Mouse (Mus musculus) CD4-positive helper T cell, adult 2 months (primary cell): ENCODE results near the gene Ank.
"Not testable (repeated sequence)": the region's sequence is repeated elsewhere in the genome, so short reads cannot be mapped to it uniquely, and the experiment has no call there.

Experiments used
- DNase-seq: peaks from one replicate; pipeline ENCODE4 v3.0.0-alpha.2; 2012; ENCODE audit warnings: low read depth, missing footprints, low spot score

The Ank gene

DNA sequence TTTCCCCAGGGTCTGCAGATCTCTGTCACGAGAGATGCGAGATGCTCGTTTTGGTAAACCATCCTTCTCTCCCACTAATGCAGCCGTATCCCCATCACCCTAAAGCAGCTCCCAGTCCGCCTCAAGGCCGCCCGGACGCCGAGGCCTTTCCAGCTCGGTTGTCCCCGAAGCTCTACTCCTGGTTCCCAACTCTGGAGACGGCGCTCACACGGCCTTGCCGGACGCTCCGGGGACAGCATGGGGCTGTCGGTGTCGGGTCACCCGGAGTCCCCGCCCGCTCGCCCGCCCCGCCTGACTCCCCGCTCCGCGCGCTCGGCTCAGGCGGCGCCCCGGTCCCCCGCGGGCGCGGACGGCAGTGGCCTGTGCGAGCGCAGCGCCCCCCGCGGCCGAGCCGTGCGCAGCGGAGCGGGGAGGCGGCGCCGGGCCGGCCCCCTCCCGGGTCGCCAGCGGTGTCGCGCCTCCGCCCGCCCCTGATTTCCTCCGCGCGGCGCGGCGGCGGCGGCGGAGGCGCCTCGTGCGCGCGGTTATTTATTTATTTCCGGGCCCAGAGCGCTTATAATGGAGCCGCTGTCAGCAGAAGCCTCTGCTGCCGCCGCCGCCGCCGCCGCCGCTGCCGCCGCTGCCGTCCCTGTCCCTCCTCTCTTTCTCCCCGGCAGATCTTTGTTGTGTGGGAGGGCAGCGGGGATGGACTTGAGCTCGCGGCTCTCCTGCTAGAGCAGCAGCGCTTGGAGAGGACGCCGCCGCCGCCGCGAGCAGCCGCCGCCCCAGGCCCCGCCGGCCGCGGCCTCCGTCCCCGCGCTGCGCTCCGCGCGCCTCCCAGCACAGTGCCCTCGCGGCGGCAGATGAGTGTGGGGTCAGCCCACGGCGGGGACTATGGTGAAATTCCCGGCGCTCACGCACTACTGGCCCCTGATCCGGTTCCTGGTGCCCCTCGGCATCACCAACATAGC is at the start of gene Ank:
Gene Ank, plus strand, starts transcription at position 547 of the 950 bp plus-strand sequence.
- DNase-seq = peak; percentile 86

DNA sequence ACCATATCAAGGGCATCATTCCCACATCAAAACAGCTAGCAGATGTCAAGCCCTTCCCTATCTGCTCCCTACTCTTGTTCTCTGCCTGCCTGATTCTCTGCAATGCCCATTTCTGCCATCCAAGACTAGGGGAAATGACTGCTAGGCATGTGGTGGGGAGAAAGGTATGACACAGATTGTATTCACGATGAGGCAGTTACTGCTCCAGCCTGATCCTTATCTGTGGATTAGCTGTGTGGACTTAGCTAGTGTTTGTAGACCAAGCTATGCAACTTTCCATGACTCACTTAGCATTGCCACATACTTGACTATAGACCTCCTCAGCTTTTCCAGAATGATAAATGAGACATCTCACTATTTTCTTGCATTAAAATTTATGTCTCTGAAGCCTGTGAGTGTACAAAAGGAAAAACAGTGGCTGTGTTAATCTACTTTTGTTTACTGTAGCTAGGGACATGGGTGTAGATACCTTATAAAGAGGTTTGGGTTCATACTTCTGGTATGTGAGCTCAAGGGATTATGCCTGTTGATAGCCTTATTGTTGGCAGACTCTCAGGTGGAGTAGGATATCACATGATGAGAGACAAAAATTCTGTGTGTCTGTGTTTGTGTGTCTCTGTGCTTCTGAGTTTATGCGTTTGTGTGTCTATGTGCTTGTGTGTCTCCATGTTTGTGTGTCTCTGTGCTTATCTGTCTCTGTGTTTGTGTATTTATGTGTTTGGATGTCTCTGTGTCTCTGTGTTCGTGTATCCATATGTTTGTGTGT is 47.7 kb upstream of the Ank start:
- no peak for DNase-seq

DNA sequence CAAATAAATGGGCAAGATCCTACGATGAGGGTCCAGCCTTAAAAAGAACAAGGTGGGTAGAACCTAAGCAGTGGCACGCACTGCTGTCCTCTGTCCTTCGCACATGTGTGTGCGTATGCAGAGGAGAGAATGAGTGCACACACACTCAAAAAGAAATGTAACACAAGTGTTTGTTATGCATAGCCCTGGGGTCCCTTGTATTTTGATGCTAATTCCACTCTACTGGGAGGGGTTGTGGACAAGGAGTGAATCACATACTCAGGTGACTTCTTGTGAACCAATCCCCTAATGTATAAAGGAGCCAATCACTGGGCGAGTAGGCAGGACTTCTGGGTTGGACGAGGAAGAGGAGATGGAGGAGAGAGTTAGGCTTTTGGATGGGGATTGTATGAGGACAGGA is 44.9 kb upstream of the Ank start:
- no peak for DNase-seq

DNA sequence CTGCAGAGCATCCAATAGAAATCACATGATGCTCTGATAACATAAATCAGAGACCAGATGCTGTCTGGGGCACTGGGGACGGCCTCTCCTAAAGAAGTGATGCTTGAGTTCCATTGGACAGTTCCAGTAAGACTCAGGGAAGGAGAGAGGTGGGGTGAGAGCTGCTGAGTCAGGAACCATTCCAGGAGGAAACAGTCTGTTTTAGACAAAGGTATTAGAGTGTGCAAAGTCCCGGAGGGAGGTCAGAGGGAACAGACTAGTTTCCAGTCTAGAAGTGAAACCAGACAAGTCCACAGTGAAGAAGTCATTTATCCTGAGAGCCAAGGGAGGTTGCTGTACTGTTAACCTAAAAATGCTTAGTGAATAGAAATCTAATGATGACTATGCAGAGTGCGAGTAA is 38.9 kb upstream of the Ank start:
- DNase-seq = no peak

DNA sequence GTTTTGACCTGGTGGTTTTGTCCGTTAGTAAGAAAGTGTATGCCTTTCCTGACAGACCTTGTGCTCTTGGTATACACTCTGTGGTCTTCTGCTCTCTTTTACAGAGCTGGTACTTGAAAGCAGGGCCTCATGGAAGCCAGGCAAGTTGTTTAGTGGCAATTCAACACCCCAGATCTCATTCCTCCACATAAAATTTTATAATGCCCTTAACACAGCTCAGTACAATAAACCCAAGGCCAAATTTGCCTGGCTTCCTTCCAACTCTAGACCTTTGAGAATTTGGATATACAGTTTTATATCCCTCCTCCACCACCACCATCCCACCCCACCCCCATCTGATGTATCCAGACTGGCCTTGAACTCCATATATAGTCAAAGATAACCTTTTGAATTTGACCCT is 36.2 kb upstream of the Ank start:
- DNase-seq = no peak

GRCm38 (mm10) chr15:27432851-27433615 is 33.4 kb upstream of the Ank start:
- DNase-seq = no peak

DNA sequence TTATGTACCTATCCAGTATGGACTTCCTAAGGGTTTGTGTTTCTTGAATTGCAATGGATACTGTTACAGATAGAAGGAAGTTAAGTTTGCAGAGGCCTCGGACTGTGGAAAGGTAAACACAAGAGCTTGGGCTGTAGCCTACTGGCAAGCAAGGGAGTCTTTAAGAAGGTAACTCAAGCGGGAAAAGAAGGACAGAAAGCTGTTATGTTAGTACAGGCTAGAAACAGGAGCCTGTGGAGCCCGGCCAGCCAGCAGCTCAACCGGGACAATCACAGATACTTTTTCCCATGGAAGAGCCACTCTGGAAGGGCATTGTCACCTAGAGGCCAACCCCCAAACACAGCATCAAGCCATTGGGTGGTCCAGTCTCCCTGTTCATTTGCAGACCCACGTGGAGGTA is 31.1 kb upstream of the Ank start:
- DNase-seq = no peak

DNA sequence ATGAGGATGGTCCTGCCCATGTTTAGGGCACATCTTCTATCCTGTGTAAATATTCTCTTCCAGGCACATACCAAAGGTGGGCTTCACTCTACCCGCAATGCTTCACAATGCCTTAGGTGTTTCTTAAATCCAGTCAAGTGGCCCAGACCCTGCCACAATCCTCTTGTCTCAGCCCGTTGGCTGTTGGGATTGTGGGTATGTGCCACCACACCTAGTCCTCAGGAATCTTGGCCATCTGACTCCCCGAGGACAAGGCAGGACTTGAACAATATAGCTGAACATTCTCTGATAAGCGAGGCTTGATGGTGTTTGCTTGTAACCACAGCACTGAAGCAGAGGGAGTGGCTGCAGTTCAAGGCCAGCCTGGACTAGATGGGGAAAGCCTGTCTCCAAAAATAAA is 30.3 kb upstream of the Ank start:
- DNase-seq = no peak

GRCm38 (mm10) chr15:27441053-27441452 is 25.4 kb upstream of the Ank start:
- DNase-seq = no peak

DNA sequence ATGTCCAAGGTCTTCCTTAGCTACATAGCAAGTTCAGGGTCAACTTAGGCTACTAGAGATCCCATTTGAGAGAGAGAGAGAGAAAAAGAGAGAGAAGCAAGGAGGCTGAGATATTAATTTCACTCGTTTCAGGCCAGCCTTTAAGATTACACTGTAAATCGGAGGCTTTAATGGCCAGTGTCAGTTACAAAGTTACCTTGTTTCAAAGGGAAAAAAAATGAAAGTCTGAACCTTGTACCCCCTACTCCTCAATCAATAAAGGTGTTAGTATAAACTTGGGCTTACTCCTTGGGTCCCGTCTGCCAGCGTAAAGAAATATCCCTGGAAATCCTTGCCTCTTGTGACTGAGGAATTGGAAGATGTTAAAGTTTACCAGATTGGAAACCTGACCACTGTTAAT is 24.9 kb upstream of the Ank start:
- DNase-seq = no peak

DNA sequence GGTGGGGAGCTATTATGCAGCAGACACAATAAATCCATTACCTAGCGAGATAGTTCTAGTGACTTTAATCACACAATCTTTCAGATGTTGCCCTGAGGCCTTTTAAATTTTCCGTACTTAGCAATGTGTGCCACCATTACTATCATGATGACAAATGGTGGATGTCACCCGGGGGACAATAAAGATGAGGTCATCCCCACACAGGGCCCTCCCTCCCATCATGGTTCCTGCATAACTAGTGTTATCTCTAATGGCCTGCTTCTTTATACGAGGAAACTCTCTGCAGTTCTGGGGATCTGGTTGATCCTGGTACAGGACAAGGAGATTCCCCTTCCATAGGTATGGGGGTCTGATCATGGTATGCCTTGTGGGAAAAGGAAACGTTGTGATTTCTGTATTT is 24.5 kb upstream of the Ank start:
- no peak for DNase-seq

- no peak for DNase-seq
These were observed 21.6 kb upstream of the Ank start for GRCm38 (mm10) chr15:27444772-27445347.

GRCm38 (mm10) chr15:27450689-27451088 is 15.8 kb upstream of the Ank start:
- no peak for DNase-seq

GRCm38 (mm10) chr15:27451760-27452159 is 14.7 kb upstream of the Ank start:
- no peak for DNase-seq

DNA sequence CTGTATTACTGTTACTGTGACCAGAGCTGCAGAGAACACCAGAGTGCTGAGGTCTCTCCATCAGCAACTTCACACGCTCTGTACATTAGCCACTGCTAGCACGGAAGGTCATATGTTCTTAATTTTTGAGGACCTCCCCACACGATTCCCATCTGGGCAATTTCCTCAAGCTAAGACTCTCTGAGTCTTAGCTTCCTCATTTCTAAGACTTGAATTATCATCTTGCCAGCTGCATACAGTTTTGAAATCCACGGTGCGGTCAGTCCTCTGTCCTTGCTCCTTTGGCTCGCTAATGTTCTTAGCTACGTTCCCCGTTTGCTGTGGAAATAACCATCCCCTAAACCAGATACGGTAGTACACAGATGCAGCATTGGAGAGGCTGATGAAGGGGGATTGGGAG is 14.0 kb upstream of the Ank start:
- no peak for DNase-seq

DNA sequence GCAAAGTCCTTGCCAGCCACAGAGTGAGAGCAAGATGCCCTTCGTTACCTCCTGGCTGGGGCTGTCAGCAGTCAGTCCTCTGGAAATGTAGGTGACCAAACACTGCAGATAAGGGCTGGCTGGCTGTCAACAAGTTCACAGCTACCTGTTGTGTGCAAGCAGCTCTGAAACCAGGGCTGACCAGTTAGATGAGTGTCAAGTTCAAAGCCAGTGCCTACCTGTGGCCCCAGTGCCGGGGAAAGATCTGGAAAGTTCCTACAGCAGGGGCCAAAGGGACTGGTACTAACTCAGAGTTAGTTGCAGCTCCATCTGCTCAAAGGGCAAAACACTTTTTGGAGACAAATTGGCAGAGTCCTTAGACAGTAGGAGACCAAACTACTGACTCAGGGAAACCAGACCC is 9.5 kb upstream of the Ank start:
- no peak for DNase-seq

- not testable (repeated sequence) for DNase-seq
These were observed 6.7 kb upstream of the Ank start for GRCm38 (mm10) chr15:27459781-27460180.

DNA sequence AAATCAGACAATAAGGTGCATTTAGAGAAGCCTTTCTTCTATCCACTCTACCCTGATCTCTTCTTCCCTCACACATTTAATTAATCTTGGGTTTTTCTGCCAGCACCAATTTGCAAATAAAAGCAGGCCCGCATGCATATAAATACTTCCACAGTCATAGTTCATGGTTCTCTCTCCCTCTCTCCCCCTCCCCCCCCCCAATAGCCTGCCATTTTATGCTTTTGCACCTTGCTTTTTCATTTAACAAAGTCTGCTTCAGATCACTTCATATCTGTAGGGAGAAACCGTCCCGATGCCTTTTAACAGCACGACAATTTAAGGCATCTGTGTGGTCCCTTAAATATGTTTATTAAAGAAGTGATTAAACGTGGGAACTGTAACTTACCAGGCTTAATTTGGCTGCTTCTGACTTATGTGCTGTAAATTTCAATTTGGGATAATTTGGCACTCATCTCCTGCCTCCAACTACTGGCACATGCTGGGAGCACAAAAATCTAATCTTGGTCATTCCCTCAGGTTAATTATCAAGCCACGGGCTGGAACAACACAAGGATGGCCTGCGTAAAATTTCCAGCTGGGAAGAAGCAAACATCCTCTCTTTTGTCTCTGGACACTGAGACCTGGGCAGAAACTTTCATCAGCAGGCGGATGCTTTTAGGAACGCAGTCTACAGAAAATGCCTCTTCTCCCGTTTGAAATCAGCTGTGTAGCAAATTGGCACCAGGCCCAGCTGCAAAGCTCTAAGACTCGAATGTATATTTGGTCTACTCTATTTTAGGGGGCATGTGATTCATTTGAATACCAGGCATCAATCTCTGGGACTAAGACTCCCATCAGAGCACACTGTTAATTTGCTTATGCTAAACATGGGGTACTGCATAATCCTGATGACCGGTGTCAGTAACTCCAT is 4.9 kb upstream of the Ank start:
- no peak for DNase-seq

DNA sequence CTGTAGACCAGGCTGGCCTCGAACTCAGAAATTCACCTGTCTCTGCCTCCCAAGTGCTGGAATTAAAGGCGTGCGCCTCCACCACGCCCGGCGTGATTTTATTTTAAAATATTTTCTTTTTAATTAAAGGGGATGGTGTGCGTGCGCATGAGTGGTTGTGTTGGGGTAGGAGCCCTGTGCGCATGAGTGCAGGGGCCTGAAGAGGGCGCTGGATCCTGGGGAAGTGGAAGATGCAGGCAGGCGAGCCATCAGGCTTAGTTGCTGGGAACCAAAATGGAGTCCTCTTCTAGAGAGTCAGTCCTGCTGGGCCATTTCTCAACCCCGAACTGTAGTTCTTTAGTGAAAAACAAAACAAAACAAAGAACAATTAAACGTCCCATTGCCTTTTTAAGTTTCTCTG is 2.6 kb upstream of the Ank start:
- DNase-seq = no peak

GRCm38 (mm10) chr15:27465391-27466005 is 979 bp upstream of the Ank start:
- no peak for DNase-seq
